Mouse (Mus musculus): ENCODE results near the gene Dtx4. TPM values are rescaled to one million over a fixed set of nuclear protein-coding genes. Genes with fewer than 3 reads are reported as not detected.

Gene Dtx4
- polyA plus RNA-seq, 1 experiment from 2014 or later: 8.0 TPM

DNA sequence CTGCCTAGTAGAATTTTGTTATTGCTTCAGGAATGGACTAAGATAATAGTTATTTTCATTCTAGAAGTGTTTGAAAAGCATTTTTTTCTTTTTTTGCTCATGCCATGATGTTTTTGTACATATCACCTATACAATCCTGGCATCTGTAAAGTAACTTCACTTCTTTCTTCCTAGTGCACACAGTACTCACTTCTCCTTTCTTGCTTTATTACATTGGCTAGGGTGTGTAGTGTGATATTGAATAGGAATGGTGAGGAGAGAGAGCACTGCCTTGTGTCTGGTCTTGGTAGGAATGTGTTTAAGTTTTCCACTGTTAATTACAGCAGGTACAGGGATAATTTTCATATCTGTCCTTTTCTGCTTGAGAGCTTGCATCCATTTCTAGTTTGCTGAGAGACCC lies 13.4 kb upstream of the Dtx4 start:
- ATAC-seq (ENCODE audit: insufficient number of reproducible peaks, low FRiP score, low TSS enrichment, low read depth): no peak
- Histone ChIP-seq H3K27ac (no peak overlapping the region), H3K9me3 (no peaks in the 10 kb centered on the region), H3K4me3 (no peak overlapping the region), H3K4me1 (no peaks in the 10 kb centered on the region), H3K36me3 (no peaks in the 10 kb centered on the region), H3K4me2 (no peak overlapping the region), H3K27me3 (no peaks in the 10 kb centered on the region), H3K9ac (no peak overlapping the region)

DNA sequence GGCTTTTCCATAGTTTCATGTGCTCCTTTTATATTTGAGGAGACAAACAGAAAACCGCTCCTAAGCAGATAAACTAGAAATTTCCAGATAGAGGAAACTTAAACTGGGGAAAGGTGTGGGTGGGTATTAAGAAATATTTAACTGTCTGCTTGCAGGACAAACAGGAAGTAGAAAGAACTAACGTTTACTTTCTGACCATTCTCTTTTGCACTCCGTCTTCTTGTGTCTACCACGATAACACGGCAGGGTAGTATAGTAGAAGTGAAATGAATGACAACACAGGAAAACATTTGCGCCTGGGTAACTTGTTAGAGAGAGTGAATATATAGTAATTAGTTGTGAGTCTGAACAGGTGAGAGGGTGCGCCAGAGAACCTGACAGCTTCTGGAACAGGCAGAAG lies 1.5 kb upstream of the Dtx4 start:
- 88% methylated on average over 7 of the region's 7 CpGs for WGBS
- Histone ChIP-seq H3K9me3 (no peaks in the 10 kb centered on the region), H3K9ac (no peak overlapping the region), H3K27me3 (peaks cover 5% of the 10 kb centered on the region; the same call in 1 of the 2 replicates), H3K4me2 (no peak overlapping the region), H3K4me3 (no peak overlapping the region), H3K4me1 (peaks cover 15% of the 10 kb centered on the region), H3K27ac (no peak overlapping the region), H3K36me3 (no peaks in the 10 kb centered on the region)
- no peak for ATAC-seq (ENCODE audit: insufficient number of reproducible peaks, low FRiP score, low TSS enrichment, low read depth)

DNA sequence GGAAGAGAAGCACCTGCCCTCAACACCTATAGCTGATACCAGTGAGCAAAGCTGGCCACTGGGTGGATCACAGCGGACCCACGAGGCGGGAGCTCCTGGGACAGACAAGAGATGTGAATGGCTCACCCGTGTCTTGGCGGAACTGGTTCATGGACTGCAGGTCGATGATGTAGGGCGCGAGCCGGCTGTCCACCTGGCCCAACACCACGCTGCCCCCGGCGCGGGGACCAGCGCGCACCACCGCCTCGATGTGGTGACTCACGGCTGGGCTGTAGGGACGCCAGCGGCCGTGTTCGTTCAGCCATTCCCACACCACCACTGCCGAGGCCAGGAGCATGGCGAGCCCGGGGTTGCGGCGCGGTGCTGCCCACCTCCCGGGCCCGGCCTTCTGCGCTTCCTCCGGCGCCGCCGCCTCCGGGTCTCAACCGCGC lies 358 bp downstream of the Dtx4 start:
- H3K4me3 ChIP-seq: peak overlapping the region; percentile 64
- peaks cover 15% of the 10 kb centered on the region for H3K4me1 ChIP-seq
- H3K9ac ChIP-seq: peak overlapping the region; percentile 70
- H3K36me3 ChIP-seq: no peaks in the 10 kb centered on the region
- H3K27ac ChIP-seq: peak overlapping the region; percentile 90
- ATAC-seq (ENCODE audit: insufficient number of reproducible peaks, low FRiP score, low TSS enrichment, low read depth): peak; percentile 66
- under 1% methylated on average over 38 of the region's 38 CpGs for WGBS
- peaks cover 5% of the 10 kb centered on the region; the same call in 1 of the 2 replicates for H3K27me3 ChIP-seq
- H3K4me2 ChIP-seq: peak overlapping the region; percentile 94
- H3K9me3 ChIP-seq: no peaks in the 10 kb centered on the region

DNA sequence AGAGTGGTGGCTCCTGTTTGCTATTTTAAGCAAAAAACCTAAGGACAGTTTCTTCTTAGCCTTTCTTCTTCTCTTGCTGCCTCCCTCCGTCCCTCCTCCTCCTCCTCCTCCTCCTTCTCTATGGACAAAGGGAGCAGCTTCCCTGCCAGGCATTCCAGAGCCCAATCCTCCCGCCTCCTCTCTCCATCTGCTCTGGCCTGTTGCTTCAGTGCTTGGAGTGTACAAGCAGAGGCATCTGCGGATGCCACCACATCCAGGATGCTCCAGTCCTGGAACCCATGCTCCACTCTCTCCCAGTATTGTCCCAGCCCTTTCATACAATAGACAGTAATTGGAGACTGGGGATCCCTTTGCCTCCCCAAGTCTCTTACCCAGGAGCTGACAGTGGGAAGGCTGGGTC lies 1.1 kb downstream of the Dtx4 start:
- no peak overlapping the region for H3K27ac ChIP-seq
- H3K9ac ChIP-seq: no peak overlapping the region
- H3K4me2 ChIP-seq: peak overlapping the region; percentile 94
- no peak for ATAC-seq (ENCODE audit: insufficient number of reproducible peaks, low FRiP score, low TSS enrichment, low read depth)
- no peaks in the 10 kb centered on the region for H3K36me3 ChIP-seq
- no peaks in the 10 kb centered on the region for H3K9me3 ChIP-seq
- 16% methylated on average over 3 of the region's 3 CpGs for whole genome bisulfite sequencing
- H3K4me1 ChIP-seq: peaks cover 15% of the 10 kb centered on the region
- peak overlapping the region; percentile 64 for H3K4me3 ChIP-seq
- peaks cover 5% of the 10 kb centered on the region; the same call in 1 of the 2 replicates for H3K27me3 ChIP-seq

DNA sequence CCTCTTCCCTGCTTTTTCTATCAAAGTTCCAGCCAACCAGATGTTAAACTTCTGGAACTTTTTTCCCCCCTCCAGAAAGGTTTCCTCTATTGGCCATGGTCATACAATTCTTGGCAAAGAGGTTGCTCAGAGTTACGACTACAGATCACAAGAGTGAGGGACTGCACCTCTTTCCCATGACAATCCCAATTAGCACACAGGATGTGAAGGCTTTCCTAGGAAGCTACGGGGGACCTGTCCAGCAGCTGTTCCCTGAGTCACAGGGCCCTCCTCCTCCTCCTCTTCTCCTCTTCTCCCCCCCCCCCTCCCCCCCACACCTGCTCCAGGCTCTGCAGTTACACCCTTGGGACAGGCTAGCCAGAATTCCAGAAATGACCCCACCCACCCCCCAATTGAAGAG lies 1.8 kb downstream of the Dtx4 start:
- Histone ChIP-seq H3K4me2 (peak overlapping the region; percentile 94), H3K4me3 (peak overlapping the region; percentile 64), H3K27ac (no peak overlapping the region), H3K36me3 (no peaks in the 10 kb centered on the region), H3K9me3 (no peaks in the 10 kb centered on the region), H3K4me1 (peaks cover 15% of the 10 kb centered on the region), H3K9ac (no peak overlapping the region), H3K27me3 (peaks cover 5% of the 10 kb centered on the region; the same call in 1 of the 2 replicates)
- 0 out of 2 replicates have a peak, but pooled peaks have one; percentile 7 for ATAC-seq (ENCODE audit: insufficient number of reproducible peaks, low FRiP score, low TSS enrichment, low read depth)
- WGBS: 27% methylated on average over 2 of the region's 2 CpGs

DNA sequence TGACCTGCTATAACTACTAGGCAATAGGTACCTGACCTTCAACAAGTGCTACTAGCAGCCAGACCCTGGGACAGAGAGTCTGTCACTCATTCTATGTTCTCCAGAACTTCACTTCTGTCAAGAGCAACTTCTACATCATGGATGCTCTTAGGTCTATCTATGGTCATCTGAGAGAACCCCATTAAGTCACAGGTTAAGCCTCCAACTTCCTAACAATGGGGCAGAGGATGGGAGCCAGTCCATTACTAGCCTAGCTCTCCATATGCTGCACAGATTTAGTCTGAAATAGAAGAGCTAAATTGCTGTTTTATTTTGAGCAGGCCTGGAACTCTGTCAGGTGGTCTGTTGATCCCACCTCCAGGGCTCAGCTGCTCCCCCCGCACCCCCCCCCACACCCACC lies 2.3 kb downstream of the Dtx4 start:
- H3K27ac ChIP-seq: no peak overlapping the region
- 50% methylated on average over 1 of the region's 1 CpGs for WGBS
- H3K4me2 ChIP-seq: no peak overlapping the region
- no peaks in the 10 kb centered on the region for H3K36me3 ChIP-seq
- no peak overlapping the region for H3K4me3 ChIP-seq
- no peak overlapping the region for H3K9ac ChIP-seq
- no peak for ATAC-seq (ENCODE audit: insufficient number of reproducible peaks, low FRiP score, low TSS enrichment, low read depth)
- no peaks in the 10 kb centered on the region for H3K9me3 ChIP-seq
- H3K27me3 ChIP-seq: peaks cover 5% of the 10 kb centered on the region; the same call in 1 of the 2 replicates
- peaks cover 15% of the 10 kb centered on the region for H3K4me1 ChIP-seq

DNA sequence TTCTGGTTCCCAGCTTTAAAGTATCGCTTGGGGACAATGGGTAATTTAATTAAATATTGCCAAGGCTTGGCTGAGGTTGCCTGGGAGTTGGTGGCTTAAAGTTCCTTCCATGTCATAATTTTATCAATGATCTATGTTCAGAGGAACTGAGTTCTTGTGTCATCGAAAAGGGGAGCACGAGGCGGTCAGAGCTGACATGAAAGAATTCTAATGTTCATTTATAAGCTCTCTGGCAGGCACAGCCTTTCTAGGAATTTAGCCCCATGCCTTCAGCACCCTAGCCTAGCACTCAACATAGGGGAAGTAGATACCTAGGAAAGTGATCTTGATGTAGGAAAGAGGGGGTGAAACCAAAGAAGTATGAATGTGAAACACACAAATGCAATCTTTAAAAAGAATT lies 2.9 kb downstream of the Dtx4 start:
- Histone ChIP-seq H3K27ac (no peak overlapping the region), H3K27me3 (peaks cover 5% of the 10 kb centered on the region; the same call in 1 of the 2 replicates), H3K9ac (no peak overlapping the region), H3K4me3 (no peak overlapping the region), H3K4me1 (peaks cover 15% of the 10 kb centered on the region), H3K36me3 (no peaks in the 10 kb centered on the region), H3K9me3 (no peaks in the 10 kb centered on the region), H3K4me2 (no peak overlapping the region)
- ATAC-seq (ENCODE audit: insufficient number of reproducible peaks, low FRiP score, low TSS enrichment, low read depth): no peak
- 79% methylated on average over 4 of the region's 4 CpGs for WGBS

DNA sequence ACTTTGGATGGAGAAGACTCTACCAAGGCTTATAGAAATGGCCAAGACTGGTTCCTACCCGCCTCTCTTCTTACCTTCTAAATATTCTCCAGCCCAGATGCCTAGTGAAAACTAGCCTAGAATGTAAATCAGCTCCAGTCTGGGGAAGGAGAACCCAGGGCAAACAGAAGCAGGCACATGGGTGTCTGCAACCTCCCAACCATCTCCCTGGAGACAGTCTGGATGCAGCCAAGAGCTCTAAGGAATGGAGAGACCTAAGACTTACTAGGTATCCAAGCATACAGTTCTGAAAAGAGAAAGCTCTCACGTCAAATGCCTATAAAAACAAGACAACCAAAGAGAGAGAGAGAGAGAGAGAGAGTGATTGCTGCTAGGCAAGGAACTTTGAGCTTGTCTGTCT lies 3.3 kb downstream of the Dtx4 start:
- no peak overlapping the region for H3K9ac ChIP-seq
- H3K9me3 ChIP-seq: no peaks in the 10 kb centered on the region
- no peak overlapping the region for H3K27ac ChIP-seq
- H3K4me2 ChIP-seq: no peak overlapping the region
- WGBS: 78% methylated on average over 2 of the region's 2 CpGs
- H3K4me1 ChIP-seq: peaks cover 15% of the 10 kb centered on the region
- no peaks in the 10 kb centered on the region for H3K36me3 ChIP-seq
- H3K27me3 ChIP-seq: peaks cover 5% of the 10 kb centered on the region; the same call in 1 of the 2 replicates
- no peak for ATAC-seq (ENCODE audit: insufficient number of reproducible peaks, low FRiP score, low TSS enrichment, low read depth)
- H3K4me3 ChIP-seq: no peak overlapping the region

DNA sequence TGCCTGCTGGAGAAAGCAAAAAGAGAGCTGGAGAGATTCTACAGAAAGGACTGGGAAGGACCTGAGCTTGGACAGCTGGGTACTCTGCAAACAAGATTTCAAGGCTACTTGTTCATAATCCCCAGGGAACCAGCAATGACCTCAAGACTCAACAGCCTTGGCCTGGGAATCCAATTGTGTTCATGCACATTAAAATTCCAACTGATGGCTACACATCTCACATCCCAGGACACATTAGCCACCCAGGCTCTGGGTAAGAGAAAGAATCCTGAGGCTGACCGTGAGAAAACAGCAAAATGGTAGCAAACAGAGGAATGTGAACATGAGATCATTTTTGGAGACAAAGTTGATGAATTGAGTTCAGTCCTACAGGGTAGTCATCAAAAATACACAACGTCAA lies 5.0 kb downstream of the Dtx4 start:
- peaks cover 15% of the 10 kb centered on the region for H3K4me1 ChIP-seq
- H3K9me3 ChIP-seq: no peaks in the 10 kb centered on the region
- H3K4me2 ChIP-seq: no peak overlapping the region
- H3K36me3 ChIP-seq: peaks cover 9% of the 10 kb centered on the region
- H3K27me3 ChIP-seq: peaks cover 5% of the 10 kb centered on the region; the same call in 1 of the 2 replicates
- H3K4me3 ChIP-seq: no peak overlapping the region
- WGBS: 83% methylated on average over 2 of the region's 2 CpGs
- ATAC-seq (ENCODE audit: insufficient number of reproducible peaks, low FRiP score, low TSS enrichment, low read depth): no peak
- H3K27ac ChIP-seq: no peak overlapping the region
- H3K9ac ChIP-seq: no peak overlapping the region

DNA sequence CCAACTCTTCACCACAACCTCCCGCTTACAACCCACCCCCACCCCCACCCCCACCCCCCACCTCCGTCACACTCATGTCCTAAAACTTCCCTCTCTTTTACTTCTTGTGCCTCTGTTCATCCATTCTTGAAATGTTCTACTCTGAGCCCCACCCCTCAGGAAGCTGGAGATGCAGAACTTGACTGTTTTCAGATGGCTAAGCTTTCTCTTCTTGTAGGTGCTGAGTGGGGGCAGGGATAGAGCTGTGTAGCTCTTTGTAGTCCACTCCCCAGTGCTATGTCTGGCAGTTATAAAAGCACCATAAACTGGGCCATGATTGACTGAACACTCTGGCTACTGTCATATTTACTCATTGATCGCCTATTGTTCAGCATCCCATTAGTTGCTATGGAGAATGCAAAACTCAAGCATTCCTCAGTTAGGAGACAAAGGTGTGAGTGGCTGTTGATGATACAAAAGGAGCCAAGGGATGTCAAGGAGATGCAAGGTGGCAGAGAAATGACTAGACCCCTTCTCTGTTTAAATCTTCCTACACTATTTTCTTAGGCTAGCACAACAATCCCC lies 6.2 kb downstream of the Dtx4 start:
- Histone ChIP-seq H3K9me3 (no peaks in the 10 kb centered on the region), H3K36me3 (peaks cover 17% of the 10 kb centered on the region), H3K4me3 (no peak overlapping the region), H3K27me3 (no peaks in the 10 kb centered on the region), H3K4me2 (no peak overlapping the region), H3K4me1 (peaks cover 4% of the 10 kb centered on the region), H3K27ac (no peak overlapping the region), H3K9ac (no peak overlapping the region)
- no peak for ATAC-seq (ENCODE audit: insufficient number of reproducible peaks, low FRiP score, low TSS enrichment, low read depth)
- 67% methylated on average over 3 of the region's 3 CpGs for WGBS

DNA sequence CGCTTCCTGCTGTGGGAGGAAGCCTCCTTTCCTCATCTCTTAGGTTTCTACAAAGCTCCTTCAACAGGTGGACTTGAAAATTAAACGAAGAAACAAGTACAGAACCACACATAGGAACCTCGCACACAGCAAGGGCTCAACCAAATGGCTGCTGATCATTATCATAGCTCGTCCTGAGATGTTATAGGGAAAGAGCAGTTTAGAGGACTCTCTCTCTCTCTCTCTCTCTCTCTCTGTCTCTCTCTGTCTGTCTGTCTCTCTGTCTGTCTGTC lies 7.1 kb downstream of the Dtx4 start:
- no peak overlapping the region for H3K4me3 ChIP-seq
- WGBS: 88% methylated on average over 4 of the region's 4 CpGs
- H3K4me1 ChIP-seq: no peaks in the 10 kb centered on the region
- no peak overlapping the region for H3K27ac ChIP-seq
- H3K27me3 ChIP-seq: no peaks in the 10 kb centered on the region
- H3K9ac ChIP-seq: no peak overlapping the region
- H3K36me3 ChIP-seq: peaks cover 17% of the 10 kb centered on the region
- H3K9me3 ChIP-seq: no peaks in the 10 kb centered on the region
- ATAC-seq (ENCODE audit: insufficient number of reproducible peaks, low FRiP score, low TSS enrichment, low read depth): no peak
- H3K4me2 ChIP-seq: no peak overlapping the region

DNA sequence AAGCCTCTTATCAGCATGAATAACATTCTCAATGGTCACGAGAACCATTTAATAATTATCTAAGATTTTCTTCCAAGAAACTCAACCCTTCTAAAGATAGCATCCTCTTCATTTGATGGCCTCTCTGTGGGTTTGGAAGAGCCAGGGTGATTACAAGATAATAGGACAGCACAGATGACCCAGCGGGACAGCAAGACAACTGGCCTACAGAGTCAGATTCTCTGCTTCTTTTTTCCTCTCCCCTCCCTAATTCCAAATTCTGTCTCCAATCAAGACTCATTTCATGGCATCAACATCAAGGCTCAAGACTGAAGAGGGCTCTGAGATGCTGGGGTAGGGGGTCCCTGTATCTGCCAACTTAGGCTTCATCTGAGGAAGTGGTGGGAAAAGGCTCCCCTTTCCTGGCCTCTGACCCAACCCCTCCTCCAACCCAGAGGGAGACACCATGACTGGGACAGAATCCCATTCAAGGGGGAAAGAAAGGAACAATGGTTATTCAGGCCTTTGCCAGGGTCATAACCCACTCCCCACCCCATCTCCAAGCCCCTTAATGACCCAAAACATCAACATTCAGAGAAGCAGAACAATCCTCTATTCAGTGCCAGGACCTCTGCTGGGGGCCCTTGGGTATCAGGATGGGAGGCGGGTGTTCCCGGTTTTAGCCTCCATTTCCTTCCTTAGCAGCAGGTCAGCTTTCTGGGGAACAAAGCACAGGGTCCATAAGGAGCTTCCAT lies 7.6 kb downstream of the Dtx4 start:
- no peak for ATAC-seq (ENCODE audit: insufficient number of reproducible peaks, low FRiP score, low TSS enrichment, low read depth)
- H3K9me3 ChIP-seq: no peaks in the 10 kb centered on the region
- WGBS: 86% methylated on average over 4 of the region's 4 CpGs
- H3K9ac ChIP-seq: no peak overlapping the region
- peaks cover 17% of the 10 kb centered on the region for H3K36me3 ChIP-seq
- H3K4me1 ChIP-seq: peaks cover 3% of the 10 kb centered on the region; the same call in 1 of the 2 replicates
- H3K4me3 ChIP-seq: no peak overlapping the region
- H3K27me3 ChIP-seq: no peaks in the 10 kb centered on the region
- H3K4me2 ChIP-seq: no peak overlapping the region
- H3K27ac ChIP-seq: no peak overlapping the region
